Mouse (Mus musculus): ENCODE data around the gene Maco1. TPM values are rescaled to one million over a fixed set of nuclear protein-coding genes. Genes with fewer than 3 reads are reported as not detected.

Maco1 gene
- 33.0 and 35.0 TPM in 2 replicates for polyA plus RNA-seq (2016; fragmentation: Nextera tagmentation; extraction: Ambion mirVana)

DNA sequence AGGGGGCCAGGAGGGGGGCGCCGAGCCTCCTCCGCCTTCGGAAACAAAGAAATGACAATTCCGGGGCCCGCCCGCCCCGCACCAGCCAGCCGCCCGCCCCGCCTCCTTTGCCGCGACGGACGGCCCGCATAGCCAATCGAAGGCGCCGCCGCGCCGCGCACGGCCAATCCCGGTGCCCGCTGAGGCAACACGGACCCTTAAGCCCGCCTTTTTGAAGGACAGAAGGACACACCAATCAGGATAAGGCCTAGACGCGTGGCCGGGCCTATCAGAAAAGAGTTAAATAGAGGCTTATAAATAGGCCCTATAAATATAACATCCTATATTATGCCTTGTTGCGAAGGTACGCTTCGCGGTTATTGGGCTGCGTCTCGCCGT, at the start of gene Maco1:
TSS of gene Maco1 (minus strand) at position 87 of the 378 bp plus-strand sequence.
- DNase-seq (ENCODE audit: extremely low spot score, low spot score) = peak; percentile 97
- Histone ChIP-seq H3K36me3 (replicated peaks) (peaks cover 5% of the 10 kb centered on the region; the same call in 1 of the 2 replicates), H3K27me3 (ENCODE audit: poor library complexity, severe bottlenecking) (peaks cover 29% of the 10 kb centered on the region), H3K9me3 (no peaks in the 10 kb centered on the region), H3K27ac (peak within 1 kb of the TSS; percentile 96), H3K4me1 (peaks cover 48% of the 10 kb centered on the region), H3K4me3 (peak within 1 kb of the TSS; percentile 99)
- under 1% methylated on average over 38 of the region's 38 CpGs for WGBS

- 94% methylated on average over 8 of the region's 8 CpGs for WGBS
- H3K36me3 ChIP-seq (replicated peaks) = peaks cover 100% of the 10 kb centered on the region
- H3K27ac ChIP-seq = no peak overlapping the region
- DNase-seq (ENCODE audit: extremely low spot score, low spot score) = no peak
- H3K9me3 ChIP-seq = no peaks in the 10 kb centered on the region
- H3K4me3 ChIP-seq = no peak overlapping the region
- no peaks in the 10 kb centered on the region for H3K4me1 ChIP-seq
- H3K27me3 ChIP-seq (ENCODE audit: poor library complexity, severe bottlenecking) = no peaks in the 10 kb centered on the region
Measured at GRCm38 (mm10) chr4:134901126-134901525, 48.0 kb upstream of the Maco1 start.

DNA sequence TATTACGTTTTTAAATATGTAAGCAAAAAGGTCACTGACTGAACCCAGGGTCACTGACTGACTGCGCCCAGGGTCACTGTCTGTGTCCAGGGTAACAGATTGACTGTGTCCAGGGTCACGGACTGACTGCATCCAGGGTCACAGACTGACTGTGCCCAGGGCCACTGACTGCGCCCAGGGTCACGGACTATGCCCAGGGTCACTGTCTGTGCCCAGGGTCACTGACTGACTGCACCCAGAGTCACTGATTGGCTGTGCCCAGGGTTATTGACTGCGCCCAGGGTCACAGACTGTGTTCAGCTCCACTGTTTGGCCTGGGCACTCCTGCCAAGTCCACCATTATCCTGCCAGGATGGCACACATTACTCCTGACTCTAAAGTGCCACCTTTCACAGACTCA, 44.1 kb upstream of the Maco1 start:
- no peak for DNase-seq (ENCODE audit: extremely low spot score, low spot score)
- Histone ChIP-seq H3K4me1 (peaks cover 5% of the 10 kb centered on the region), H3K27me3 (ENCODE audit: poor library complexity, severe bottlenecking) (no peaks in the 10 kb centered on the region), H3K27ac (no peak overlapping the region), H3K4me3 (no peak overlapping the region), H3K36me3 (replicated peaks) (peaks cover 80% of the 10 kb centered on the region), H3K9me3 (no peaks in the 10 kb centered on the region)
- WGBS = 91% methylated on average over 6 of the region's 6 CpGs

DNA sequence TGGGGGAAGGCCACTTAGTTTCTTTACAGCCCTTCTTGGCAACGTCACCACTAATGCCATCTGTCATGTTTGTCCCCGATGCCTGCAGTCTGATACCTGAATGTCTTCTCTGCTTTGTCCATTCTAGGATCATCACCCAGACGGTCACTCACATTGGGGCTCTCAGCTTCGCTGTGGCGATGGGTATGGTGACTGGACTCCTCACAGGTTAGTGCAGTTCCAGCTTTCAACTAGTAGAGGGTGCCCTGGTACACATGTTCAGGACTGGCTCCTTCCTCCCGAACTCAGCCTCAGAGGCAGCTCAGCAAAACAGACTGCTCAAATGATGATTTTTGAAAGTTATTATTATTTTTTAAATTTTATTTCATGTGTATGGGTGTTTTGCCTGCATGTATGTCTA, 39.0 kb upstream of the Maco1 start:
- Histone ChIP-seq H3K4me1 (peaks cover 5% of the 10 kb centered on the region), H3K4me3 (no peak overlapping the region), H3K9me3 (no peaks in the 10 kb centered on the region), H3K27ac (no peak overlapping the region), H3K27me3 (ENCODE audit: poor library complexity, severe bottlenecking) (no peaks in the 10 kb centered on the region), H3K36me3 (replicated peaks) (peaks cover 28% of the 10 kb centered on the region)
- no peak for DNase-seq (ENCODE audit: extremely low spot score, low spot score)
- 86% methylated on average over 6 of the region's 6 CpGs for WGBS

DNA sequence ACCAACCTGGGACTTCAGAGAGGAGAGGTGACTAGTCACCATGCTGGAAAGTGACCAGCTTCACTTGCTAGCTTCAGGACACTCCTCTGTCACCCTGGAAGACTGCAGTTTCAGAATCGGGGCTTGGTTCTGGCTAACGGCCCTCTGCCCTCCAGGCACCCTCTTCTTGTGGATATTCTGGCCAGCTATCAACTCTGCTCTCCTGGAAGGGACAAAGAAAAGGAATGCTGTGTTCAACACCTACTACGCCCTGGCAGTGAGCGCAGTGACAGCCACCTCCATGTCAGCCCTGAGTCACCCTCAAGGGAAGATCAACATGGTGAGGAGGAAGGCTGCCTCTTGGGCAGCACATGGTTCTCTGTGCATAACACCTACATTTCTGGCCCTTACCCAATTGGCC, 31.2 kb upstream of the Maco1 start:
- Histone ChIP-seq H3K9me3 (no peaks in the 10 kb centered on the region), H3K4me1 (peaks cover 11% of the 10 kb centered on the region), H3K4me3 (no peak overlapping the region), H3K36me3 (replicated peaks) (no peaks in the 10 kb centered on the region), H3K27me3 (ENCODE audit: poor library complexity, severe bottlenecking) (no peaks in the 10 kb centered on the region), H3K27ac (no peak overlapping the region)
- 94% methylated on average over 4 of the region's 4 CpGs for WGBS
- no peak for DNase-seq (ENCODE audit: extremely low spot score, low spot score)

- H3K36me3 ChIP-seq (replicated peaks) = no peaks in the 10 kb centered on the region
- H3K9me3 ChIP-seq = no peaks in the 10 kb centered on the region
- H3K4me1 ChIP-seq = peaks cover 15% of the 10 kb centered on the region
- no peak for DNase-seq (ENCODE audit: extremely low spot score, low spot score)
- no peak overlapping the region for H3K4me3 ChIP-seq
- WGBS = 88% methylated on average over 10 of the region's 10 CpGs
- no peaks in the 10 kb centered on the region for H3K27me3 ChIP-seq (ENCODE audit: poor library complexity, severe bottlenecking)
- no peak overlapping the region for H3K27ac ChIP-seq
Measured at GRCm38 (mm10) chr4:134883808-134884207, 30.7 kb upstream of the Maco1 start.

DNA sequence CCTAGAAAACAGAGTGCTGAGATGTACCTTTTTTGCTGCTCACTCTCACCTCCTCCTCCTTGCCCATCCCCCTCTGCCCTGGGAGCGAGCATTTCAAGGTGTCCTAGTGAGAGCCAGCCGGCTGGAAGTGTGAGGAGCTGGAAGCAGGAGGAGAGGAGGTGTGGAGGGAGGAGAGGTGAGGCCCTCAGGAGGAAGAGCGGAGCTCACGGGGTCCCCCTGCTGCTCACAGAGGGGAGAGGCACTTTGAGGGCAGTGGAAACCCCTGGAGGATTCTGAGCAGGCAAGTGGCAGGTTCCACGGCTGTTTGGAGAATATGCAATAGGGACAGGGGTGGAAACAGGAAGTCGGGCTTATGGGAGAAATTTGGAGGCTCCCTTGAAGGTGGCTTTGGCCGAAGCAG, 30.1 kb upstream of the Maco1 start:
- no peaks in the 10 kb centered on the region for H3K36me3 ChIP-seq (replicated peaks)
- no peak for DNase-seq (ENCODE audit: extremely low spot score, low spot score)
- WGBS = 40% methylated on average over 7 of the region's 7 CpGs
- H3K27ac ChIP-seq = no peak overlapping the region
- peaks cover 15% of the 10 kb centered on the region for H3K4me1 ChIP-seq
- no peaks in the 10 kb centered on the region for H3K27me3 ChIP-seq (ENCODE audit: poor library complexity, severe bottlenecking)
- H3K9me3 ChIP-seq = no peaks in the 10 kb centered on the region
- no peak overlapping the region for H3K4me3 ChIP-seq

DNA sequence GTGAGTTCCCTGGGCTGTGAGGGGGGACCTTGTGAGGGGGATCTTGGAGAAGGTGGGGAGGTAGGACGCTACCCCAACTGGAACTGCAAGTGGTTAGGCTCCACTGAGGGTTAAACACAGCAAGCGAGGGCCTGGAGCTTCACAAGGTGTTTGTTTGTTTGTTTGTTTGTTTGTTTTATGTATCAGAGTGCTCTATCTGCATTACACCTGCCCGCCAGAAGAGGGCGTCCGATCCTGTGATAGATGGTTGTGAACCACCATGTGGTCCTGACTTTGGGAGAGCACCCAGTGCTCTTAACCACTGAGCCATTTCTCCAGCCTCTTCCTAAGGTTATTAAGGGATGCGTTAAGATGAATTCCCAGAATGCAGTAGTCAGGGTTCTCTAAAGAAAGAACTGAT, 26.9 kb upstream of the Maco1 start:
- H3K36me3 ChIP-seq (replicated peaks) = no peaks in the 10 kb centered on the region
- DNase-seq (ENCODE audit: extremely low spot score, low spot score) = no peak
- 28% methylated on average over 6 of the region's 6 CpGs for WGBS
- H3K27ac ChIP-seq = peak overlapping the region; percentile 51; the same call in 1 of the 2 replicates
- peak overlapping the region; percentile 50 for H3K4me3 ChIP-seq
- no peaks in the 10 kb centered on the region for H3K9me3 ChIP-seq
- no peaks in the 10 kb centered on the region for H3K27me3 ChIP-seq (ENCODE audit: poor library complexity, severe bottlenecking)
- H3K4me1 ChIP-seq = peaks cover 15% of the 10 kb centered on the region

GRCm38 (mm10) chr4:134879410-134879981, 26.4 kb upstream of the Maco1 start:
- DNase-seq (ENCODE audit: extremely low spot score, low spot score) = peak; percentile 64
- 4% methylated on average over 17 of the region's 17 CpGs for WGBS
- Histone ChIP-seq H3K9me3 (no peaks in the 10 kb centered on the region), H3K4me3 (peak overlapping the region; percentile 50), H3K27ac (peak overlapping the region; percentile 51), H3K27me3 (ENCODE audit: poor library complexity, severe bottlenecking) (no peaks in the 10 kb centered on the region), H3K36me3 (replicated peaks) (no peaks in the 10 kb centered on the region), H3K4me1 (peaks cover 15% of the 10 kb centered on the region)

- H3K27me3 ChIP-seq (ENCODE audit: poor library complexity, severe bottlenecking) = no peaks in the 10 kb centered on the region
- peaks cover 10% of the 10 kb centered on the region for H3K4me1 ChIP-seq
- H3K4me3 ChIP-seq = no peak overlapping the region
- whole genome bisulfite sequencing = 82% methylated on average over 9 of the region's 9 CpGs
- DNase-seq (ENCODE audit: extremely low spot score, low spot score) = no peak
- H3K9me3 ChIP-seq = no peaks in the 10 kb centered on the region
- H3K36me3 ChIP-seq (replicated peaks) = no peaks in the 10 kb centered on the region
- H3K27ac ChIP-seq = no peak overlapping the region
Measured at GRCm38 (mm10) chr4:134876171-134876570, 23.0 kb upstream of the Maco1 start.

DNA sequence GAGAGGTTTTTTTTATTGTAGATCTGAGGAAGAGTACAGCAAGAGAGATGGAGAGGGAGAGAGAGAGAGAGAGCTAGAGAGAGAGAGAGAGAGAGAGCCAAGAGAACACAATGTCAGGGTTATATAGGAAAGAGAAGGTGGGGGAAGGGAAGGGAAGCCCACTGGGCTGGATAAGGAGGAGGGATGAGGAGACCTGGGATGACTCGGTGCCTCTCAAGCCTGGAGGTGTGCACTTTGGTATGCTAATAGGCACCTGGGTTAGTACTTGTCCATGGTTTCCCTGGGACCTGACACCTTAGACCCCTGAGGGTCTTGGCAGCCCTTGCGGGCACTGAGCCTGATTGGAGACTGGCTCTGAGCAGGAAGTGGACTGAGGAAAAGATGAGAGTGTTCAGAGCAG, 18.8 kb upstream of the Maco1 start:
- Histone ChIP-seq H3K27me3 (ENCODE audit: poor library complexity, severe bottlenecking) (peaks cover 41% of the 10 kb centered on the region), H3K36me3 (replicated peaks) (no peaks in the 10 kb centered on the region), H3K9me3 (no peaks in the 10 kb centered on the region), H3K4me1 (peaks cover 17% of the 10 kb centered on the region), H3K4me3 (no peak overlapping the region), H3K27ac (no peak overlapping the region)
- no peak for DNase-seq (ENCODE audit: extremely low spot score, low spot score)
- WGBS = 31% methylated on average over 2 of the region's 2 CpGs

DNA sequence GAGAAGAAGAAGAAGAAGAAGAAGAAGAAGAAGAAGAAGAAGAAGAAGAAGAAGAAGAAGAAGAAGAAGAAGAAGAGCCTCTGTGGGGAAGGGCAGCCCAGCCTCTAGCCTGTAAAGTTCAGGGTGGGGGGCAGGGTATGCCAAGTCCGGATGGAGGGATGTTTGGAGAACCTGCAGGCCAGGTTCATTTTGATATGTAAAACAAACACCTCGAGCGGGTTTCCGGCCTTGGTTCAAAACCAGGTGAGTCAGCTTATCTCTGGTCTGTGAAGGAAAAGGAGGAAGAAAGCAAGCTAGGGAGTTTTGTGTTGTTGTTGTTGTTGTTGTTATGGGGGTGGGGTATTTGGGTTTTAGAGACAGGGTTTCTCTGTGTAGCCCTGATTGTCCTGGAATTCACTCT, 18.3 kb upstream of the Maco1 start:
- peaks cover 41% of the 10 kb centered on the region for H3K27me3 ChIP-seq (ENCODE audit: poor library complexity, severe bottlenecking)
- no peak overlapping the region for H3K27ac ChIP-seq
- DNase-seq (ENCODE audit: extremely low spot score, low spot score) = no peak
- WGBS = 57% methylated on average over 4 of the region's 4 CpGs
- H3K9me3 ChIP-seq = no peaks in the 10 kb centered on the region
- H3K4me1 ChIP-seq = peaks cover 17% of the 10 kb centered on the region
- no peak overlapping the region for H3K4me3 ChIP-seq
- no peaks in the 10 kb centered on the region for H3K36me3 ChIP-seq (replicated peaks)

- WGBS = 40% methylated on average over 7 of the region's 7 CpGs
- Histone ChIP-seq H3K27ac (peak overlapping the region; percentile 8; the same call in 1 of the 2 replicates), H3K27me3 (ENCODE audit: poor library complexity, severe bottlenecking) (peaks cover 41% of the 10 kb centered on the region), H3K9me3 (no peaks in the 10 kb centered on the region), H3K4me1 (peaks cover 17% of the 10 kb centered on the region), H3K36me3 (replicated peaks) (no peaks in the 10 kb centered on the region), H3K4me3 (peak overlapping the region; percentile 21)
- DNase-seq (ENCODE audit: extremely low spot score, low spot score) = no peak
Measured at GRCm38 (mm10) chr4:134869815-134870375, 16.8 kb upstream of the Maco1 start.

All from forebrain, embryonic 10.5 days (tissue).